Comparison of ENCODE assay signal across 15 mouse cellular contexts in genomic region chr3:70802230-70802629, GRCm38 (mm10).
DNase-seq lines count a peak whose midpoint lies in the region; ATAC-seq lines count a peak whose summit lies in the region.
"Had no signal": no experiment of that assay in that cellular context is flagged by ENCODE, and none has a peak within 500 bp of the region (broad histone marks: within the 10 kb centered on the region; RNA-seq: fewer than 3 reads in every experiment).

No protein-coding gene starts in this region.

- H3K36me3 ChIP-seq in intestine, embryonic 15.5 days = no peaks in the 10 kb centered on the region
- H3K36me3 ChIP-seq: limb, embryonic 13.5 days; liver, embryonic 15.5 days had no signal

- no peaks in the 10 kb centered on the region for H3K9me3 ChIP-seq in intestine, embryonic 15.5 days
- H3K9me3 ChIP-seq: limb, embryonic 13.5 days; liver, embryonic 15.5 days had no signal

- no peak overlapping the region for H3K27ac ChIP-seq in intestine, embryonic 15.5 days
- H3K27ac ChIP-seq: limb, embryonic 13.5 days; liver, embryonic 15.5 days had no signal

- no peak overlapping the region for H3K9ac ChIP-seq in intestine, embryonic 15.5 days
- H3K9ac ChIP-seq: limb, embryonic 13.5 days; liver, embryonic 15.5 days had no signal

- H3K4me1 ChIP-seq in intestine, embryonic 15.5 days (replicated peaks) = no peaks in the 10 kb centered on the region
- H3K4me1 ChIP-seq: limb, embryonic 13.5 days; liver, embryonic 15.5 days had no signal

- WGBS in intestine, embryonic 15.5 days = 77% methylated on average over 4 of the region's 4 CpGs

- no peak overlapping the region for H3K4me2 ChIP-seq in intestine, embryonic 15.5 days (replicated peaks)
- H3K4me2 ChIP-seq: heart, embryonic 11.5 days; limb, embryonic 13.5 days; liver, embryonic 15.5 days had no signal

- H3K27me3 ChIP-seq in intestine, embryonic 15.5 days (replicated peaks) = no peaks in the 10 kb centered on the region
- H3K27me3 ChIP-seq: limb, embryonic 13.5 days; liver, embryonic 15.5 days had no signal

- peak; percentile 12 to 53 for DNase-seq in frontal cortex, adult 2 months (ENCODE audit: extremely low spot score in 1 of 2, low spot score in 1 of 2)
- DNase-seq in frontal cortex, postnatal 10 days (ENCODE audit: low spot score in 2 of 2) = no peak
- peak; percentile 31 to 40 for DNase-seq in right cerebral cortex, adult 2 months (ENCODE audit: low spot score in 2 of 2)
- no peak for DNase-seq in right cerebral cortex, postnatal 4 days
- peak; percentile 91 for DNase-seq in layer of hippocampus, adult 9-11 months
- DNase-seq in heart, postnatal 36 days = no peak
- no peak for DNase-seq in adrenal gland, postnatal 14 days
- DNase-seq: cerebellum, postnatal 14 days; gastrocnemius, postnatal 25 days; lung, postnatal 10 days; thymus, adult 18-20 months had no signal

- intact Hi-C loops in heart, postnatal 36 days (cut with DNase I) = no loop called here

- ATAC-seq in intestine, embryonic 15.5 days = no peak

- no peak overlapping the region for H3K4me3 ChIP-seq in intestine, embryonic 15.5 days (replicated peaks)
- H3K4me3 ChIP-seq: limb, embryonic 13.5 days; liver, embryonic 15.5 days had no signal

Comparison
In these comparisons a context has a peak if more than half of its experiments do, and no peak if none do; other contexts are left out.
1. DNase-seq: peak in frontal cortex, adult 2 months (2 of 2), right cerebral cortex, adult 2 months (2 of 2) and layer of hippocampus, adult 9-11 months (single experiment); none in frontal cortex, postnatal 10 days (0 of 2), right cerebral cortex, postnatal 4 days (single experiment), heart, postnatal 36 days (0 of 2) and adrenal gland, postnatal 14 days (single experiment).